Mouse (Mus musculus) heart, postnatal 0 days (tissue): ENCODE measurements around the gene Cgrrf1. TPM values are rescaled to one million over a fixed set of nuclear protein-coding genes. Genes with fewer than 3 reads are reported as not detected.

ENCODE experiments used
- ATAC-seq: fragments of 200-750 bp; cut with Nextera tagmentation; 2 replicates; pipeline ENCODE4 v1.8.0; 2017; ENCODE audit warnings: low read depth, moderate number of reproducible peaks, moderate library complexity; ENCODE audit not compliant: insufficient read depth
- DNase-seq: peaks from one replicate; pipeline ENCODE4 v3.0.0-alpha.2; 2016; ENCODE audit warnings: low spot score
- H3K27ac ChIP-seq: fragments of 300-500 bp; sonication (generic); 2 replicates; pipeline ENCODE4 v1.5.1; 2014; ENCODE audit warnings: low read depth, mild to moderate bottlenecking
- H3K27me3 ChIP-seq: fragments of 300-500 bp; sonication (generic); 2 replicates; pipeline ENCODE4 v1.6.1; 2014; ENCODE audit warnings: low read length, mixed read lengths; ENCODE audit not compliant: control insufficient read depth, insufficient read depth
- H3K36me3 ChIP-seq: fragments of 300-500 bp; sonication (generic); replicated peaks from 2 replicates; pipeline ENCODE4 v1.6.1; 2014; ENCODE audit warnings: low read length, mixed read lengths; ENCODE audit not compliant: control insufficient read depth, insufficient read depth
- H3K4me1 ChIP-seq: fragments of 300-500 bp; sonication (generic); 2 replicates; pipeline ENCODE4 v1.6.1; 2014; ENCODE audit warnings: antibody characterized with exemption; ENCODE audit not compliant: control insufficient read depth, insufficient read depth
- H3K4me2 ChIP-seq: fragments of 300-500 bp; sonication (generic); 2 replicates; pipeline ENCODE4 v1.6.1; 2014; ENCODE audit warnings: low read depth, mild to moderate bottlenecking, low read length, moderate library complexity
- H3K4me3 ChIP-seq: fragments of 300-500 bp; sonication (generic); 2 replicates; pipeline ENCODE4 v1.5.1; 2014; ENCODE audit warnings: low read depth, low read length
- H3K9ac ChIP-seq: fragments of 300-500 bp; sonication (generic); replicated peaks from 2 replicates; pipeline ENCODE4 v1.6.1; 2014; ENCODE audit warnings: low read depth, low read length, mixed read lengths
- H3K9me3 ChIP-seq: fragments of 300-500 bp; sonication (generic); replicated peaks from 2 replicates; pipeline ENCODE4 v1.6.1; 2016; ENCODE audit warnings: low read length; ENCODE audit not compliant: control insufficient read depth
- CTCF ChIP-seq: IDR thresholded peaks from 2 replicates; pipeline ENCODE4 v1.5.1; 2016; ENCODE audit warnings: antibody characterized with exemption, control low read depth, low read depth
- EP300 ChIP-seq: IDR thresholded peaks from 2 replicates; pipeline ENCODE4 v1.6.1; 2016; ENCODE audit warnings: antibody characterized with exemption, low read depth
- WGBS: fragments of 180-500 bp; shearing (Covaris S2); extraction: QIAGEN DNeasy Blood & Tissue Kit; methylation state at CpG from one replicate; pipeline ENCODE4 v1.1.7; 2014; 5-methylcytosine and 5-hydroxymethylcytosine counted together
- polyA plus RNA-seq: library from polyadenylated mRNA; unstranded; fragments of >200 nt; fragmentation: Nextera tagmentation; extraction: Ambion mirVana; gene quantifications from 2 replicates; pipeline ENCODE4 v1.2.1, GENCODE M21; 2015
- total RNA-seq: library from RNA; depleted of rRNA; stranded (reverse); fragments of >200 nt; gene quantifications from 2 replicates; pipeline ENCODE4 v1.2.3, GENCODE M21; 2014; ENCODE audit warnings: low replicate concordance; rRNA removed

The Cgrrf1 gene
- total RNA-seq (22.6 and 103 TPM in 2 replicates), polyA plus RNA-seq (43.5 and 45.7 TPM in 2 replicates)

GRCm38 (mm10) chr14:46831837-46832333 is at the start of gene Cgrrf1:
Gene Cgrrf1 (plus strand): TSS chr14:46832125.
- DNase-seq (peak; percentile 98), ATAC-seq (peak; percentile 100)
- Histone ChIP-seq H3K27ac (peak within 1 kb of the TSS; percentile 82), H3K9me3 (no peaks in the 10 kb centered on the region), H3K4me1 (peaks cover 8% of the 10 kb centered on the region; the same call in 1 of the 2 replicates), H3K36me3 (no peaks in the 10 kb centered on the region), H3K4me3 (peak within 1 kb of the TSS; percentile 93), H3K4me2 (peak within 1 kb of the TSS; percentile 83), H3K9ac (peak within 1 kb of the TSS; percentile 91), H3K27me3 (no peaks in the 10 kb centered on the region)
- no peak for TF ChIP-seq EP300
- TF ChIP-seq CTCF: peak; percentile 27
- under 1% methylated on average over 32 of the region's 32 CpGs for WGBS

- H3K4me3 ChIP-seq: no peak overlapping the region
- WGBS: 75% methylated on average over 8 of the region's 8 CpGs
- H3K36me3 ChIP-seq: peaks cover 51% of the 10 kb centered on the region
- DNase-seq (no peak), ATAC-seq (no peak)
- H3K27ac ChIP-seq: no peak overlapping the region
- peaks cover 9% of the 10 kb centered on the region; the same call in 1 of the 2 replicates for H3K9me3 ChIP-seq
- no peak overlapping the region for H3K4me2 ChIP-seq
- H3K4me1 ChIP-seq: peaks cover 6% of the 10 kb centered on the region; the same call in 1 of the 2 replicates
- no peak overlapping the region for H3K9ac ChIP-seq
- no peaks in the 10 kb centered on the region for H3K27me3 ChIP-seq
- TF ChIP-seq CTCF (no peak), EP300 (no peak)
Observed at GRCm38 (mm10) chr14:46782187-46782828, 49.6 kb upstream of the Cgrrf1 start.

- no peak for DNase-seq
- Histone ChIP-seq H3K4me2 (no peak overlapping the region), H3K9ac (no peak overlapping the region), H3K4me1 (peaks cover 6% of the 10 kb centered on the region), H3K9me3 (peaks cover 9% of the 10 kb centered on the region; the same call in 1 of the 2 replicates), H3K36me3 (peaks cover 40% of the 10 kb centered on the region), H3K4me3 (no peak overlapping the region), H3K27me3 (no peaks in the 10 kb centered on the region), H3K27ac (no peak overlapping the region)
- TF ChIP-seq EP300 (no peak), CTCF (no peak)
- no peak for ATAC-seq
- 88% methylated on average over 10 of the region's 10 CpGs for WGBS
Observed at GRCm38 (mm10) chr14:46783327-46783926, 48.5 kb upstream of the Cgrrf1 start.

- Histone ChIP-seq H3K4me3 (no peak overlapping the region), H3K4me1 (peaks cover 10% of the 10 kb centered on the region), H3K27me3 (no peaks in the 10 kb centered on the region), H3K27ac (no peak overlapping the region), H3K36me3 (peaks cover 21% of the 10 kb centered on the region), H3K9ac (no peak overlapping the region), H3K9me3 (no peaks in the 10 kb centered on the region), H3K4me2 (no peak overlapping the region)
- no peak for DNase-seq
- no peak for ATAC-seq
- 88% methylated on average over 5 of the region's 5 CpGs for WGBS
- TF ChIP-seq EP300 (no peak), CTCF (no peak)
Observed at GRCm38 (mm10) chr14:46785247-46785646, 46.7 kb upstream of the Cgrrf1 start.

- under 1% methylated on average over 11 of the region's 11 CpGs for WGBS
- DNase-seq (no peak), ATAC-seq (no peak)
- no peaks in the 10 kb centered on the region for H3K27me3 ChIP-seq
- peak overlapping the region; percentile 83 for H3K4me2 ChIP-seq
- H3K27ac ChIP-seq: peak overlapping the region; percentile 98
- peak overlapping the region; percentile 97 for H3K9ac ChIP-seq
- H3K36me3 ChIP-seq: peaks cover 9% of the 10 kb centered on the region
- H3K4me1 ChIP-seq: peaks cover 10% of the 10 kb centered on the region
- TF ChIP-seq EP300 (no peak), CTCF (no peak)
- peak overlapping the region; percentile 98 for H3K4me3 ChIP-seq
- H3K9me3 ChIP-seq: no peaks in the 10 kb centered on the region
Observed at GRCm38 (mm10) chr14:46787454-46787786, 44.5 kb upstream of the Cgrrf1 start.
